Mouse (Mus musculus): ENCODE measurements around the gene Klhl26. TPM values are rescaled to one million over a fixed set of nuclear protein-coding genes. Genes with fewer than 3 reads are reported as not detected.
A peak's percentile ranks its signal among the peaks of the same experiment; 100 is the strongest.

Klhl26 gene
- polyA plus RNA-seq, 1 experiment from 2014 or later, result 9.3 TPM

- no peaks in the 10 kb centered on the region for H3K4me1 ChIP-seq (replicated peaks; ENCODE audit: control insufficient read depth, insufficient read depth, low read length)
- H3K27me3 ChIP-seq (replicated peaks; ENCODE audit: control insufficient read depth, insufficient read depth, low read length), result no peaks in the 10 kb centered on the region
- no peak overlapping the region for H3K4me3 ChIP-seq (ENCODE audit: low read depth, low read length)
- WGBS, result 86% methylated on average over 5 of the region's 5 CpGs
- no peaks in the 10 kb centered on the region for H3K9me3 ChIP-seq (ENCODE audit: control insufficient read depth)
- TF ChIP-seq CTCF (IDR thresholded peaks at IDR 0.05; ENCODE audit: low read depth), result no peak
- H3K9ac ChIP-seq (ENCODE audit: low read depth, low read length), result no peak overlapping the region
- H3K4me2 ChIP-seq (replicated peaks; ENCODE audit: low read depth), result no peak overlapping the region
- H3K36me3 ChIP-seq (ENCODE audit: control insufficient read depth, insufficient read depth), result no peaks in the 10 kb centered on the region
- H3K27ac ChIP-seq (ENCODE audit: low read depth, low read length), result no peak overlapping the region
- no peak for ATAC-seq
Measured at GRCm38 (mm10) chr8:70460199-70460598, 16.6 kb downstream of the Klhl26 start.

- WGBS, result 97% methylated on average over 2 of the region's 2 CpGs
- Histone ChIP-seq H3K36me3 (ENCODE audit: control insufficient read depth, insufficient read depth) (no peaks in the 10 kb centered on the region), H3K4me2 (replicated peaks; ENCODE audit: low read depth) (no peak overlapping the region), H3K27ac (ENCODE audit: low read depth, low read length) (no peak overlapping the region), H3K9ac (ENCODE audit: low read depth, low read length) (no peak overlapping the region), H3K9me3 (ENCODE audit: control insufficient read depth) (no peaks in the 10 kb centered on the region), H3K27me3 (replicated peaks; ENCODE audit: control insufficient read depth, insufficient read depth, low read length) (no peaks in the 10 kb centered on the region), H3K4me3 (ENCODE audit: low read depth, low read length) (no peak overlapping the region), H3K4me1 (replicated peaks; ENCODE audit: control insufficient read depth, insufficient read depth, low read length) (no peaks in the 10 kb centered on the region)
- peak; percentile 33 for TF ChIP-seq CTCF (IDR thresholded peaks at IDR 0.05; ENCODE audit: low read depth)
- ATAC-seq, result no peak
Measured at GRCm38 (mm10) chr8:70459636-70460035, 17.1 kb downstream of the Klhl26 start.

GRCm38 (mm10) chr8:70458462-70458861, 18.3 kb downstream of the Klhl26 start:
- no peak for ATAC-seq
- no peaks in the 10 kb centered on the region for H3K9me3 ChIP-seq (ENCODE audit: control insufficient read depth)
- WGBS, result 74% methylated on average over 3 of the region's 3 CpGs
- no peaks in the 10 kb centered on the region for H3K36me3 ChIP-seq (ENCODE audit: control insufficient read depth, insufficient read depth)
- TF ChIP-seq CTCF (IDR thresholded peaks at IDR 0.05; ENCODE audit: low read depth), result no peak
- H3K4me3 ChIP-seq (ENCODE audit: low read depth, low read length), result no peak overlapping the region
- H3K27ac ChIP-seq (ENCODE audit: low read depth, low read length), result no peak overlapping the region
- H3K9ac ChIP-seq (ENCODE audit: low read depth, low read length), result no peak overlapping the region
- no peaks in the 10 kb centered on the region for H3K4me1 ChIP-seq (replicated peaks; ENCODE audit: control insufficient read depth, insufficient read depth, low read length)
- H3K4me2 ChIP-seq (replicated peaks; ENCODE audit: low read depth), result no peak overlapping the region
- no peaks in the 10 kb centered on the region for H3K27me3 ChIP-seq (replicated peaks; ENCODE audit: control insufficient read depth, insufficient read depth, low read length)

GRCm38 (mm10) chr8:70457882-70458281, 18.9 kb downstream of the Klhl26 start:
- H3K27ac ChIP-seq (ENCODE audit: low read depth, low read length), result no peak overlapping the region
- H3K27me3 ChIP-seq (replicated peaks; ENCODE audit: control insufficient read depth, insufficient read depth, low read length), result no peaks in the 10 kb centered on the region
- TF ChIP-seq CTCF (IDR thresholded peaks at IDR 0.05; ENCODE audit: low read depth), result no peak
- ATAC-seq, result no peak
- no peak overlapping the region for H3K4me3 ChIP-seq (ENCODE audit: low read depth, low read length)
- whole genome bisulfite sequencing, result 89% methylated on average over 6 of the region's 6 CpGs
- no peaks in the 10 kb centered on the region for H3K36me3 ChIP-seq (ENCODE audit: control insufficient read depth, insufficient read depth)
- H3K4me1 ChIP-seq (replicated peaks; ENCODE audit: control insufficient read depth, insufficient read depth, low read length), result no peaks in the 10 kb centered on the region
- H3K9ac ChIP-seq (ENCODE audit: low read depth, low read length), result no peak overlapping the region
- H3K9me3 ChIP-seq (ENCODE audit: control insufficient read depth), result no peaks in the 10 kb centered on the region
- H3K4me2 ChIP-seq (replicated peaks; ENCODE audit: low read depth), result no peak overlapping the region

GRCm38 (mm10) chr8:70456996-70457395, 19.8 kb downstream of the Klhl26 start:
- Histone ChIP-seq H3K9me3 (ENCODE audit: control insufficient read depth) (no peaks in the 10 kb centered on the region), H3K27me3 (replicated peaks; ENCODE audit: control insufficient read depth, insufficient read depth, low read length) (no peaks in the 10 kb centered on the region), H3K4me2 (replicated peaks; ENCODE audit: low read depth) (no peak overlapping the region), H3K9ac (ENCODE audit: low read depth, low read length) (no peak overlapping the region), H3K36me3 (ENCODE audit: control insufficient read depth, insufficient read depth) (peaks cover 5% of the 10 kb centered on the region), H3K4me1 (replicated peaks; ENCODE audit: control insufficient read depth, insufficient read depth, low read length) (no peaks in the 10 kb centered on the region), H3K27ac (ENCODE audit: low read depth, low read length) (no peak overlapping the region), H3K4me3 (ENCODE audit: low read depth, low read length) (no peak overlapping the region)
- TF ChIP-seq CTCF (IDR thresholded peaks at IDR 0.05; ENCODE audit: low read depth), result no peak
- ATAC-seq, result no peak
- 50% methylated on average over 1 of the region's 1 CpGs for WGBS

- Histone ChIP-seq H3K9ac (ENCODE audit: low read depth, low read length) (no peak overlapping the region), H3K27ac (ENCODE audit: low read depth, low read length) (no peak overlapping the region), H3K4me3 (ENCODE audit: low read depth, low read length) (no peak overlapping the region), H3K27me3 (replicated peaks; ENCODE audit: control insufficient read depth, insufficient read depth, low read length) (no peaks in the 10 kb centered on the region), H3K4me2 (replicated peaks; ENCODE audit: low read depth) (no peak overlapping the region), H3K36me3 (ENCODE audit: control insufficient read depth, insufficient read depth) (peaks cover 24% of the 10 kb centered on the region), H3K4me1 (replicated peaks; ENCODE audit: control insufficient read depth, insufficient read depth, low read length) (no peaks in the 10 kb centered on the region), H3K9me3 (ENCODE audit: control insufficient read depth) (no peaks in the 10 kb centered on the region)
- TF ChIP-seq CTCF (IDR thresholded peaks at IDR 0.05; ENCODE audit: low read depth), result no peak
- 94% methylated on average over 5 of the region's 5 CpGs for WGBS
- no peak for ATAC-seq
Measured at GRCm38 (mm10) chr8:70453852-70454251, 22.9 kb downstream of the Klhl26 start.
